Mouse (Mus musculus): Measurements from ENCODE around the gene Zbtb11. TPM values are rescaled to one million over a fixed set of nuclear protein-coding genes. Genes with fewer than 3 reads are reported as not detected.

The Zbtb11 gene
- polyA plus RNA-seq, 1 experiment from 2014 or later: 10.3 TPM

DNA sequence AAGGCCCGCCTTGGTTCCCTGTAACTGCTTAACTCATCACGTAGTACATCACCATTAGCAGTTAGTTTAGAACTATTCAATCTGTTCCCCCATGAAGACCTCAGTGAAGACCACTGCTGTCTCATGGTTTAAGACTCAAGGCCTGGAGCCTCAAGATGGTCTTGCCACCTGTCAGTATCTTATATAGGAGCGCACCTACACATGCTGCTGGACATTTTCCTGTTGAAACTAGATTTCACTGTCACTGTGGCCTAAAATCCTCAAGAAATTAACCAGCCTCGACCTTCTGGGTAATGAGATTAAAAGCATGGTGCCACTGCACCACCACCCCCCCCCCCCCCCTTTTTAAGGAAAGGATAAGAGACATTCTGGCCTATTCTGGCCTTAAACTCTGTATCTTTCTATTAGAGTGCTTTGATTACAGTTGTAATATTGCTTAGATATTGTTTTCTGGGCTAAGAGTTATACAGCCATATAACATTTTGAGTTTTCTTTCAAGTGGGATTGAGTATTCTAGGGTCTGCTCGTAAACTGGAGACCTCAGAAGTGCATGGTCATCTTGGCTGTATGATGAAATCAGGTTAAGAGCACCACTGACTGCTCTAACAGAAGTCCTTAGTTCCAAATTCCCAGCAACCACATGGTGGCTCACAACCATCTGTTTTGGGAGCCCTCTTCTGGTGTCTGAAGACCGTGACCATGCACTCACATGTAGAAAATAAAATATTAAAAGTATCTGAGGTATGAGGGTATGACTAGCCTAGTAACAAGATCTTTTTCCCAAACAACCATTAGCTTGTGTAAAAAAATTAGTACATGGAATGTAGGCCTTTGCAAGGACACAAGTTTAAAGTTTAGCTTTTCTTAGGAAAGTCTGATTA lies 1.7 kb upstream of the Zbtb11 start:
- H3K9ac ChIP-seq: no peak overlapping the region
- 74% methylated on average over 6 of the region's 6 CpGs for WGBS
- no peak for ATAC-seq (replicated peaks; ENCODE audit: insufficient number of reproducible peaks, insufficient read depth, low FRiP score, low read depth)

DNA sequence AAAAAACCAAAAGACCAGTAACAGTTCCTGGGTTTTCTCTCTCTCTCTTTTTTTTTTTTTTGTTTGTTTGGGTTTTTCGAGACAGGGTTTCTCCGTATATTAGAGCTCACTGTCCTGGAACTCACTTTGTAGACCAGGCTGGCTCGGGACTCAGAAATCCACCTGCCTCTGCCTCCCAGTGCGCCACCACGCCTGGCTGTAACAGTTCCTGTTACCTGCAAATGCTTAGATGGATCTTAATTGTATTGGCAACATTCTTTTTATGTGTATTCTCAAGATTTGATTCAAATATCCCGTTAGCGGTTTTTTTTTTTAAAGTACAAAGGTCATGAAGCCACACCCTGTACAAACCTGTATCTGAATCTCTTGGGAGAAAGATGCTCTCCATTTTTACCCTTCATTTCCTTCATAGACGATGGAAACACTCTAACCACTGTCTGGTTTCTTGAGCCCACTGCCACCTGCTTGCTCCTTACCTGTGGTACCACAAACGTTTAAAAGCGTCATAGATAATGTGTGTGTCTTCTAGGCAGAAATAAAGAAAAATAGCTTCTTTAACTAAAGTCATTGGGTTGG lies 969 bp upstream of the Zbtb11 start:
- WGBS: 54% methylated on average over 10 of the region's 10 CpGs
- ATAC-seq (replicated peaks; ENCODE audit: insufficient number of reproducible peaks, insufficient read depth, low FRiP score, low read depth): no peak
- H3K9ac ChIP-seq: peak overlapping the region; percentile 35

More for the DNA sequence above, 1.7 kb upstream of the Zbtb11 start:
- Histone ChIP-seq H3K4me1 (replicated peaks) (peaks cover 32% of the 10 kb centered on the region), H3K4me2 (no peak overlapping the region), H3K27ac (no peak overlapping the region), H3K27me3 (no peaks in the 10 kb centered on the region), H3K9me3 (replicated peaks) (no peaks in the 10 kb centered on the region), H3K4me3 (no peak overlapping the region), H3K36me3 (peaks cover 37% of the 10 kb centered on the region)

GRCm38 (mm10) chr16:55974256-55974902 lies 696 bp downstream of the Zbtb11 start:
- Histone ChIP-seq H3K4me3 (peak overlapping the region; percentile 100), H3K9me3 (replicated peaks) (no peaks in the 10 kb centered on the region), H3K36me3 (peaks cover 26% of the 10 kb centered on the region), H3K27ac (peak overlapping the region; percentile 88), H3K4me2 (peak overlapping the region; percentile 83), H3K27me3 (no peaks in the 10 kb centered on the region), H3K9ac (peak overlapping the region; percentile 97), H3K4me1 (replicated peaks) (peaks cover 20% of the 10 kb centered on the region)
- WGBS: 1% methylated on average over 55 of the region's 55 CpGs
- ATAC-seq (replicated peaks; ENCODE audit: insufficient number of reproducible peaks, insufficient read depth, low FRiP score, low read depth): peak; percentile 90

More for the DNA sequence above, 969 bp upstream of the Zbtb11 start:
- Histone ChIP-seq H3K9me3 (replicated peaks) (no peaks in the 10 kb centered on the region), H3K4me3 (peak overlapping the region; percentile 100), H3K27ac (peak overlapping the region; percentile 74), H3K27me3 (no peaks in the 10 kb centered on the region), H3K4me2 (peak overlapping the region; percentile 83), H3K4me1 (replicated peaks) (peaks cover 28% of the 10 kb centered on the region), H3K36me3 (peaks cover 34% of the 10 kb centered on the region)

DNA sequence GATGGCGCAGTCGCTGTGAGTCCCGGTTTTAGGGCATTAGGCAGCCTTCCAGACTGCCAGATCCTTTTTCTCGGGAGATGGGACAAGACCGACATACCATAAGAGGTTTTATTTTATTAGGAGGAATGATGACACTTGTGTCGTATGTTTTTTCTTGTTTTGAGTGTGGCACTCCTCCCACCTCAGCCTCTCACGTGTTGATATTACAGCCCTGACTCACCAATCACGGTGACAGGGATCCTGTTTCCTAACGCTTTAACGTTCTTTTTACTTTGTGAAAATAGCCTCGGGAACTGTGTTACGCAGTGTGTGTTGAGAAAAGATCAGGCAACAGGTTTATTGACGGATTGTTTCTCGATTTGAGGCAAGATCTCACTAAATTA lies 1.2 kb downstream of the Zbtb11 start:
- H3K9me3 ChIP-seq (replicated peaks): no peaks in the 10 kb centered on the region
- peak overlapping the region; percentile 88 for H3K27ac ChIP-seq
- H3K4me1 ChIP-seq (replicated peaks): peaks cover 18% of the 10 kb centered on the region
- H3K27me3 ChIP-seq: no peaks in the 10 kb centered on the region
- peaks cover 21% of the 10 kb centered on the region for H3K36me3 ChIP-seq
- ATAC-seq (replicated peaks; ENCODE audit: insufficient number of reproducible peaks, insufficient read depth, low FRiP score, low read depth): no peak
- 7% methylated on average over 14 of the region's 14 CpGs for WGBS
- peak overlapping the region; percentile 97 for H3K9ac ChIP-seq
- H3K4me3 ChIP-seq: peak overlapping the region; percentile 100
- H3K4me2 ChIP-seq: peak overlapping the region; percentile 83

- no peaks in the 10 kb centered on the region for H3K9me3 ChIP-seq (replicated peaks)
- H3K9ac ChIP-seq: no peak overlapping the region
- H3K4me1 ChIP-seq (replicated peaks): no peaks in the 10 kb centered on the region
- H3K36me3 ChIP-seq: peaks cover 30% of the 10 kb centered on the region
- ATAC-seq (replicated peaks; ENCODE audit: insufficient number of reproducible peaks, insufficient read depth, low FRiP score, low read depth): no peak
- H3K4me3 ChIP-seq: no peak overlapping the region
- H3K4me2 ChIP-seq: no peak overlapping the region
- H3K27ac ChIP-seq: no peak overlapping the region
- no peaks in the 10 kb centered on the region for H3K27me3 ChIP-seq
- 87% methylated on average over 3 of the region's 3 CpGs for WGBS
Measured at GRCm38 (mm10) chr16:55986001-55986400, 12.3 kb downstream of the Zbtb11 start.

- 89% methylated on average over 4 of the region's 4 CpGs for WGBS
- ATAC-seq (replicated peaks; ENCODE audit: insufficient number of reproducible peaks, insufficient read depth, low FRiP score, low read depth): no peak
- Histone ChIP-seq H3K4me1 (replicated peaks) (no peaks in the 10 kb centered on the region), H3K36me3 (peaks cover 42% of the 10 kb centered on the region), H3K9me3 (replicated peaks) (no peaks in the 10 kb centered on the region), H3K27ac (no peak overlapping the region), H3K9ac (no peak overlapping the region), H3K4me3 (no peak overlapping the region), H3K4me2 (no peak overlapping the region), H3K27me3 (no peaks in the 10 kb centered on the region)
Measured at GRCm38 (mm10) chr16:55990311-55990710, 16.6 kb downstream of the Zbtb11 start.

- Histone ChIP-seq H3K4me3 (no peak overlapping the region), H3K36me3 (peaks cover 42% of the 10 kb centered on the region), H3K9me3 (replicated peaks) (no peaks in the 10 kb centered on the region), H3K9ac (no peak overlapping the region), H3K4me1 (replicated peaks) (no peaks in the 10 kb centered on the region), H3K27me3 (no peaks in the 10 kb centered on the region), H3K27ac (no peak overlapping the region), H3K4me2 (no peak overlapping the region)
- WGBS: 90% methylated on average over 2 of the region's 2 CpGs
- ATAC-seq (replicated peaks; ENCODE audit: insufficient number of reproducible peaks, insufficient read depth, low FRiP score, low read depth): no peak
Measured at GRCm38 (mm10) chr16:55994235-55994634, 20.6 kb downstream of the Zbtb11 start.

GRCm38 (mm10) chr16:56006798-56007197 lies 33.1 kb downstream of the Zbtb11 start:
- Histone ChIP-seq H3K36me3 (peaks cover 48% of the 10 kb centered on the region), H3K27ac (no peak overlapping the region), H3K4me1 (replicated peaks) (no peaks in the 10 kb centered on the region), H3K27me3 (no peaks in the 10 kb centered on the region), H3K9ac (no peak overlapping the region), H3K4me3 (no peak overlapping the region), H3K4me2 (no peak overlapping the region), H3K9me3 (replicated peaks) (no peaks in the 10 kb centered on the region)
- ATAC-seq (replicated peaks; ENCODE audit: insufficient number of reproducible peaks, insufficient read depth, low FRiP score, low read depth): no peak
- WGBS: 83% methylated on average over 11 of the region's 11 CpGs

DNA sequence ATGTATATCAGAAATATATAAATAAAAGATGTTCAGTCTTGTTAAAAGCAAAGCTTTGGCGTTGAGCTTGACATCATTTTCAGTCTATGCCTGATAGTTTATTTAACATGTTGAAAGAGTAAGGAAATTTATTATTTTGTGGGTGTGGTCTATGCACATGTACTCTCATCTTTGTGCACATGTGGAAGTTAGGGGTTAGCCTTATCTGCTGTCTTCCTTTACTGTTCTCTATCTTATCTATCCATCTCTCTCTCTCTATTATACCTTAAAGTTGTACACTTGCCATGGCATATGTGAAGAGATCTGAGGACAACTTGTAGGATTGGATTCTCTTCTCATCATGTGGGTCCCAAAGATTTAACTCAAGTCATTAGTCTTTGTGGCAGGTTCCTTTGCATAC lies 35.2 kb downstream of the Zbtb11 start:
- WGBS: 94% methylated on average over 1 of the region's 1 CpGs
- no peak for ATAC-seq (replicated peaks; ENCODE audit: insufficient number of reproducible peaks, insufficient read depth, low FRiP score, low read depth)
- H3K4me3 ChIP-seq: no peak overlapping the region
- H3K27me3 ChIP-seq: no peaks in the 10 kb centered on the region
- peaks cover 41% of the 10 kb centered on the region for H3K36me3 ChIP-seq
- H3K4me1 ChIP-seq (replicated peaks): no peaks in the 10 kb centered on the region
- no peak overlapping the region for H3K27ac ChIP-seq
- no peaks in the 10 kb centered on the region for H3K9me3 ChIP-seq (replicated peaks)
- H3K4me2 ChIP-seq: no peak overlapping the region
- no peak overlapping the region for H3K9ac ChIP-seq

GRCm38 (mm10) chr16:56012789-56013743 lies 39.4 kb downstream of the Zbtb11 start:
- H3K27ac ChIP-seq: no peak overlapping the region
- peaks cover 25% of the 10 kb centered on the region for H3K36me3 ChIP-seq
- 86% methylated on average over 10 of the region's 10 CpGs for WGBS
- no peak overlapping the region for H3K4me3 ChIP-seq
- ATAC-seq (replicated peaks; ENCODE audit: insufficient number of reproducible peaks, insufficient read depth, low FRiP score, low read depth): no peak
- no peaks in the 10 kb centered on the region for H3K4me1 ChIP-seq (replicated peaks)
- H3K27me3 ChIP-seq: no peaks in the 10 kb centered on the region
- no peaks in the 10 kb centered on the region for H3K9me3 ChIP-seq (replicated peaks)
- no peak overlapping the region for H3K4me2 ChIP-seq
- no peak overlapping the region for H3K9ac ChIP-seq

All from heart, embryonic 15.5 days (tissue).